Mouse (Mus musculus) intestine, embryonic 16.5 days (tissue): ENCODE measurements around the gene Depdc1b. TPM values are rescaled to one million over a fixed set of nuclear protein-coding genes. Genes with fewer than 3 reads are reported as not detected.

Experiments
- ATAC-seq: fragments of 200-750 bp; cut with Nextera tagmentation; 2 replicates; pipeline ENCODE4 v1.8.0; 2017; ENCODE audit warnings: moderate TSS enrichment, moderate library complexity
- H3K27ac ChIP-seq: fragments of 300-500 bp; sonication (generic); 2 replicates; pipeline ENCODE4 v1.5.1; 2014; ENCODE audit warnings: mild to moderate bottlenecking, low read length
- H3K27me3 ChIP-seq: fragments of 300-500 bp; sonication (generic); replicated peaks from 2 replicates; pipeline ENCODE4 v1.6.1; 2014; ENCODE audit warnings: low read length, control low read depth, mixed read lengths; ENCODE audit not compliant: control insufficient read depth, insufficient read depth
- H3K36me3 ChIP-seq: fragments of 300-500 bp; sonication (generic); 2 replicates; pipeline ENCODE4 v1.6.1; 2014; ENCODE audit warnings: low read length, control low read depth; ENCODE audit not compliant: control insufficient read depth, insufficient read depth
- H3K4me1 ChIP-seq: fragments of 300-500 bp; sonication (generic); 2 replicates; pipeline ENCODE4 v1.6.1; 2014; ENCODE audit warnings: low read length, control low read depth, mixed read lengths; ENCODE audit not compliant: control insufficient read depth, insufficient read depth
- H3K4me2 ChIP-seq: fragments of 300-500 bp; sonication (generic); 2 replicates; pipeline ENCODE4 v1.6.1; 2014; ENCODE audit warnings: low read depth, low read length, control low read depth
- H3K4me3 ChIP-seq: fragments of 300-500 bp; sonication (generic); 2 replicates; pipeline ENCODE4 v1.5.1; 2014; ENCODE audit warnings: mild to moderate bottlenecking, low read length
- H3K9ac ChIP-seq: fragments of 300-500 bp; sonication (generic); 2 replicates; pipeline ENCODE4 v1.6.1; 2014; ENCODE audit warnings: low read depth, low read length
- H3K9me3 ChIP-seq: fragments of 300-500 bp; sonication (generic); 2 replicates; pipeline ENCODE4 v1.6.1; 2016; ENCODE audit warnings: low read length, control low read depth; ENCODE audit not compliant: control insufficient read depth
- WGBS: fragments of 180-500 bp; shearing (Covaris S2); extraction: QIAGEN DNeasy Blood & Tissue Kit; methylation state at CpG from one replicate; pipeline ENCODE4 v1.1.7; 2014; 5-methylcytosine and 5-hydroxymethylcytosine counted together
- polyA plus RNA-seq: library from polyadenylated mRNA; unstranded; fragments of >200 nt; fragmentation: Nextera tagmentation; extraction: Ambion mirVana; gene quantifications from 2 replicates; pipeline ENCODE4 v1.2.1, GENCODE M21; 2015

The Depdc1b gene
- polyA plus RNA-seq, 1 experiment from 2014 or later, result 5.9 TPM

- Histone ChIP-seq H3K27ac (no peak overlapping the region), H3K27me3 (no peaks in the 10 kb centered on the region), H3K4me3 (no peak overlapping the region), H3K9ac (no peak overlapping the region), H3K4me1 (no peaks in the 10 kb centered on the region), H3K36me3 (0 out of 2 replicates have a peak, but pooled peaks cover 8% of the 10 kb centered on the region), H3K9me3 (no peaks in the 10 kb centered on the region), H3K4me2 (no peak overlapping the region)
- no peak for ATAC-seq
- WGBS, result 94% methylated on average over 12 of the region's 12 CpGs
These were observed 51.4 kb downstream of the Depdc1b start for GRCm38 (mm10) chr13:108367496-108367895.

GRCm38 (mm10) chr13:108370241-108370941 is 54.3 kb downstream of the Depdc1b start:
- ATAC-seq, result no peak
- WGBS, result 92% methylated on average over 5 of the region's 5 CpGs
- no peaks in the 10 kb centered on the region for H3K9me3 ChIP-seq

DNA sequence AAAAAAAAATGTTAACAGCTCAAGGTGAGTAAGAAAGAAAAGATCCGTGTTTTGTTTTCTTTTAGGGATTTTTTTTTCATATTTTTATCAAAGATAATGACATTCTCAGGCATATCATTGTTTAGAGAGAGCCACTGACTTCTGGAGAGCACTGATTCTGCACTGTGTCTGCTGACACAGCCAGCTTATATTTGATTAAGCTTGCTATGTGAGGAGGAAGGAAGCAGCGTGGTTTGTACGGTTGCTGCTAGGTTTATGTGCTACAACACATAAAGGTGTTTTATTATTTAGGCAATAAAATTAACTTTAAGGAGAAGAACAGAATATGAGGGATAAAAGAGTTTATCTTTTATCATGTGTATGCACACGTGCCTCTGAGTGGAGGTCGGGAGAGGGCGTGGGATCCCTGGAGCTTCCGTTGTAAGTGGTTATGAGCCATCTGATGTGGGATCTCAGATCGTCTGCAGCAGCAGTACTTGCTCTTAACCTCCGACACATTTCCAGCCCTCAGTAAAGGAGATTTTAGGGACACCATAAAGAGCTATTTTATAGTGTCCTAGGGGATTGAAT is 55.3 kb downstream of the Depdc1b start:
- H3K27ac ChIP-seq, result no peak overlapping the region
- H3K27me3 ChIP-seq, result no peaks in the 10 kb centered on the region
- ATAC-seq, result no peak
- WGBS, result 62% methylated on average over 9 of the region's 9 CpGs
- no peak overlapping the region for H3K4me3 ChIP-seq
- H3K36me3 ChIP-seq, result no peaks in the 10 kb centered on the region
- H3K4me1 ChIP-seq, result no peaks in the 10 kb centered on the region
- no peaks in the 10 kb centered on the region for H3K9me3 ChIP-seq
- no peak overlapping the region for H3K4me2 ChIP-seq
- no peak overlapping the region for H3K9ac ChIP-seq

More at GRCm38 (mm10) chr13:108370241-108370941, 54.3 kb downstream of the Depdc1b start:
- no peaks in the 10 kb centered on the region for H3K27me3 ChIP-seq
- no peak overlapping the region for H3K9ac ChIP-seq
- 0 out of 2 replicates have a peak, but pooled peaks cover 3% of the 10 kb centered on the region for H3K36me3 ChIP-seq
- no peak overlapping the region for H3K4me2 ChIP-seq
- no peaks in the 10 kb centered on the region for H3K4me1 ChIP-seq
- no peak overlapping the region for H3K27ac ChIP-seq
- H3K4me3 ChIP-seq, result no peak overlapping the region

DNA sequence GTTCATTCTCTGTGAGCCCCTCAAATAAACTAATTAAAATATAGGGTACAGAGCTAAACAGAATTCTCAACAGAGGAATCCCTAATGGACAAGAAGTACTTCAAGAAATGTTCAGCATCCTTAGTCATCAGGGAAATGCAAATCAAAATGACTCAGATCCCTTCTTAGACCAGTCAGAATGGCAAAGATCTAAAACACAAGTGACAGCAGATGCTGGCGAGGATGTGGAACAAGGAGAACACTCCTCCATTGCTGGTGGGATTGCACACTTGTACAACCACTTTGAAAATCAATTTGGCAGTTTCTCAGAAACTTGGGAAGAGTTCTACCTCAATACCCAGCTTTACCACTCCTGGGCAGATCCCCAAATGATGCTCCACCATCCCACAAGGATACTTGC is 57.1 kb downstream of the Depdc1b start:
- Histone ChIP-seq H3K27ac (no peak overlapping the region), H3K36me3 (no peaks in the 10 kb centered on the region), H3K4me3 (no peak overlapping the region), H3K9me3 (no peaks in the 10 kb centered on the region), H3K4me1 (no peaks in the 10 kb centered on the region), H3K9ac (no peak overlapping the region), H3K27me3 (no peaks in the 10 kb centered on the region), H3K4me2 (no peak overlapping the region)
- 97% methylated on average over 1 of the region's 1 CpGs for WGBS
- ATAC-seq, result no peak

GRCm38 (mm10) chr13:108376637-108377036 is 60.5 kb downstream of the Depdc1b start:
- no peak overlapping the region for H3K4me2 ChIP-seq
- no peaks in the 10 kb centered on the region for H3K9me3 ChIP-seq
- H3K4me3 ChIP-seq, result no peak overlapping the region
- no peak overlapping the region for H3K9ac ChIP-seq
- no peaks in the 10 kb centered on the region for H3K27me3 ChIP-seq
- no peak overlapping the region for H3K27ac ChIP-seq
- H3K36me3 ChIP-seq, result no peaks in the 10 kb centered on the region
- H3K4me1 ChIP-seq, result no peaks in the 10 kb centered on the region
- no peak for ATAC-seq
- WGBS, result 61% methylated on average over 2 of the region's 2 CpGs

GRCm38 (mm10) chr13:108381161-108381560 is 65.0 kb downstream of the Depdc1b start:
- no peak overlapping the region for H3K4me2 ChIP-seq
- no peak for ATAC-seq
- no peaks in the 10 kb centered on the region for H3K27me3 ChIP-seq
- H3K27ac ChIP-seq, result no peak overlapping the region
- no peaks in the 10 kb centered on the region for H3K4me1 ChIP-seq
- no peak overlapping the region for H3K4me3 ChIP-seq
- no peak overlapping the region for H3K9ac ChIP-seq
- WGBS, result 89% methylated on average over 3 of the region's 3 CpGs
- H3K9me3 ChIP-seq, result no peaks in the 10 kb centered on the region
- no peaks in the 10 kb centered on the region; the same call in 1 of the 2 replicates for H3K36me3 ChIP-seq

GRCm38 (mm10) chr13:108383051-108383450 is 66.9 kb downstream of the Depdc1b start:
- Histone ChIP-seq H3K4me1 (no peaks in the 10 kb centered on the region), H3K4me2 (no peak overlapping the region), H3K27me3 (no peaks in the 10 kb centered on the region), H3K4me3 (no peak overlapping the region), H3K9me3 (no peaks in the 10 kb centered on the region), H3K9ac (no peak overlapping the region), H3K36me3 (no peaks in the 10 kb centered on the region; the same call in 1 of the 2 replicates), H3K27ac (no peak overlapping the region)
- WGBS, result 77% methylated on average over 6 of the region's 6 CpGs
- no peak for ATAC-seq

GRCm38 (mm10) chr13:108386058-108386457 is 69.9 kb downstream of the Depdc1b start:
- no peaks in the 10 kb centered on the region; the same call in 1 of the 2 replicates for H3K36me3 ChIP-seq
- no peak overlapping the region for H3K4me3 ChIP-seq
- H3K27me3 ChIP-seq, result no peaks in the 10 kb centered on the region
- no peak for ATAC-seq
- no peaks in the 10 kb centered on the region for H3K9me3 ChIP-seq
- H3K4me1 ChIP-seq, result no peaks in the 10 kb centered on the region
- no peak overlapping the region for H3K9ac ChIP-seq
- no peak overlapping the region for H3K4me2 ChIP-seq
- WGBS, result 79% methylated on average over 9 of the region's 9 CpGs
- no peak overlapping the region for H3K27ac ChIP-seq

DNA sequence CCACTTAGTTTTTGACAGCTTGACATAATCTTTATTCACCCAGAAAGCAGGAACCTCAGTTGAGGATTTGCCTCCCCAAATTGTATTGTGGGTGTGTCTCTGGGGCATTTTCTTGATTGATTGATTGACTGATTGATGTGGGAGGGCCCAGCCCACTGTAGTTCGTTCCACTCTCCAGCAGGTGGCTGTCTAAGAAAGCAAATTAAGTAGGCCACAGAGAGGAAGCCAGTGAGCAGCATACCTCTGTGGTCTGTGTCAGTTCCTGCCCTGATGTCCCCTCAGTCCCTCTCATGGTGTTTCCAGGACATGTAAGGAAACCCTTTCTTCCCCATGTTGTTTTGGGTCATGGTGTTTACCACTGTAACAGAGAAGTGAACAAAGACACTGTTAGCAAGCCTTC is 74.4 kb downstream of the Depdc1b start:
- no peaks in the 10 kb centered on the region for H3K36me3 ChIP-seq
- no peak overlapping the region for H3K4me3 ChIP-seq
- no peaks in the 10 kb centered on the region for H3K4me1 ChIP-seq
- H3K27me3 ChIP-seq, result no peaks in the 10 kb centered on the region
- ATAC-seq, result peak; percentile 50; the same call in 1 of the 2 replicates
- no peak overlapping the region for H3K9ac ChIP-seq
- no peak overlapping the region for H3K4me2 ChIP-seq
- no peak overlapping the region for H3K27ac ChIP-seq
- WGBS, result 13% methylated on average over 1 of the region's 1 CpGs
- H3K9me3 ChIP-seq, result no peaks in the 10 kb centered on the region
